Mouse (Mus musculus): ENCODE results near the gene Serpinh1.

- no peak for TF ChIP-seq CTCF (IDR thresholded peaks at IDR 0.05; ENCODE audit: low read depth, low read length)
- no peak for TF ChIP-seq POLR2A (IDR thresholded peaks at IDR 0.05; ENCODE audit: insufficient read depth, low read length)
- no peak for TF ChIP-seq EP300 (IDR thresholded peaks at IDR 0.05; ENCODE audit: insufficient read depth, low read depth, low read length)
These were observed 31.1 kb upstream of the Serpinh1 start for GRCm38 (mm10) chr7:99384101-99384611.

All from ES-Bruce4 (cell line).